Mouse (Mus musculus) MEL (cell line): ENCODE results near the gene Pigp. TPM values are rescaled to one million over a fixed set of nuclear protein-coding genes. Genes with fewer than 3 reads are reported as not detected.

Experiments used
- DNase-seq: peaks from one replicate; pipeline ENCODE4 v3.0.0; 2011; ENCODE audit warnings: low read depth, low spot score
- H3K27ac ChIP-seq: 2 replicates; pipeline ENCODE4 v1.5.1; 2012; ENCODE audit warnings: low read depth, mild to moderate bottlenecking, control low read depth, low read length, moderate library complexity; ENCODE audit not compliant: control insufficient read depth
- H3K27me3 ChIP-seq, 2 experiments: fragments of 150-350 bp in 1 of 2; sonication (generic) in 1 of 2; 2 replicates each; pipeline ENCODE4 v1.6.1; 2012; ENCODE audit warnings: low read length in 2 of 2, mild to moderate bottlenecking in 2 of 2, improper control_type of control experiment in 1 of 2, moderate library complexity in 1 of 2; ENCODE audit not compliant: insufficient read depth in 2 of 2, control insufficient read depth in 1 of 2
- H3K36me3 ChIP-seq, 2 experiments: 2 replicates each; pipeline ENCODE4 v1.6.1; 2012 to 2014; ENCODE audit warnings: low read length in 2 of 2, improper control_type of control experiment in 1 of 2, inconsistent platforms in 1 of 2, mild to moderate bottlenecking in 1 of 2; ENCODE audit not compliant: insufficient read depth in 2 of 2, control insufficient read depth in 1 of 2
- H3K4me1 ChIP-seq, 2 experiments: fragments of 150-350 bp in 1 of 2; sonication (generic) in 1 of 2; 2 replicates each; pipeline ENCODE4 v1.6.1; 2012; ENCODE audit warnings: low read length in 2 of 2, improper control_type of control experiment in 1 of 2, mild to moderate bottlenecking in 1 of 2; ENCODE audit not compliant: insufficient read depth in 2 of 2, control insufficient read depth in 1 of 2
- H3K4me3 ChIP-seq, 2 experiments: fragments of 150-350 bp in 1 of 2; sonication (generic) in 1 of 2; 2 replicates each; pipeline ENCODE4 v1.5.1; 2012; ENCODE audit warnings: low read depth in 2 of 2, low read length in 2 of 2, mild to moderate bottlenecking in 2 of 2, moderate library complexity in 2 of 2, control low read depth in 1 of 2, improper control_type of control experiment in 1 of 2; ENCODE audit not compliant: control insufficient read depth in 1 of 2, insufficient read depth in 1 of 2
- H3K79me2 ChIP-seq: 2 replicates; pipeline ENCODE4 v1.6.1; 2012; ENCODE audit warnings: mild to moderate bottlenecking, low read length, moderate library complexity; ENCODE audit not compliant: control insufficient read depth, poor library complexity, insufficient read depth
- H3K9ac ChIP-seq: 2 replicates; pipeline ENCODE4 v1.6.1; 2012; ENCODE audit warnings: low read depth, mild to moderate bottlenecking, control low read depth, low read length, moderate library complexity; ENCODE audit not compliant: control insufficient read depth, poor library complexity, severe bottlenecking
- H3K9me3 ChIP-seq: fragments of 150-350 bp; sonication (generic); replicated peaks from 2 replicates; pipeline ENCODE4 v1.6.1; 2012; ENCODE audit warnings: mild to moderate bottlenecking, low read length, improper control_type of control experiment, moderate library complexity; ENCODE audit not compliant: insufficient read depth
- CHD2 ChIP-seq: IDR thresholded peaks from 2 replicates; pipeline ENCODE4 v1.6.1; 2011; ENCODE audit warnings: low read length, improper control_type of control experiment
- CTCF ChIP-seq, 3 experiments: IDR thresholded peaks in 2 of 3; conservative IDR thresholded peaks in 1 of 3; 2 replicates each; pipeline ENCODE4 v1.5.1; 2011 to 2012; ENCODE audit warnings: low read length in 3 of 3, low read depth in 2 of 3, mild to moderate bottlenecking in 2 of 3, improper control_type of control experiment in 1 of 3, inconsistent platforms in 1 of 3, mixed read lengths in 1 of 3, moderate library complexity in 1 of 3; ENCODE audit not compliant: control insufficient read depth in 1 of 3, insufficient read depth in 1 of 3, poor library complexity in 1 of 3, severe bottlenecking in 1 of 3
- E2F4 ChIP-seq: IDR thresholded peaks from 2 replicates; pipeline ENCODE4 v1.6.1; 2011; ENCODE audit warnings: low read depth, low read length, improper control_type of control experiment, borderline replicate concordance
- EP300 ChIP-seq, 2 experiments: IDR thresholded peaks; 2 replicates each; pipeline ENCODE4 v1.6.1; 2011; ENCODE audit warnings: improper control_type of control experiment in 2 of 2, low read length in 2 of 2, low read depth in 1 of 2, mild to moderate bottlenecking in 1 of 2
- GATA1 ChIP-seq: IDR thresholded peaks from 2 replicates; pipeline ENCODE4 v1.6.1; 2011; ENCODE audit warnings: low read depth, low read length, improper control_type of control experiment
- JUND ChIP-seq: IDR thresholded peaks from 2 replicates; pipeline ENCODE4 v1.6.1; 2011; ENCODE audit warnings: low read depth, mild to moderate bottlenecking, improper control_type of control experiment, low read length
- MAFK ChIP-seq: IDR thresholded peaks from 2 replicates; pipeline ENCODE4 v1.6.1; 2011; ENCODE audit warnings: low read depth, mild to moderate bottlenecking, low read length, improper control_type of control experiment, borderline replicate concordance
- MYB ChIP-seq: IDR thresholded peaks from 2 replicates; pipeline ENCODE4 v1.6.1; 2011; ENCODE audit warnings: mild to moderate bottlenecking, low read depth, low read length, improper control_type of control experiment
- NRF1 ChIP-seq: IDR thresholded peaks from 2 replicates; pipeline ENCODE4 v1.6.1; 2014; ENCODE audit warnings: low read depth, mild to moderate bottlenecking, inconsistent platforms, low read length, improper control_type of control experiment, moderate library complexity; ENCODE audit not compliant: poor library complexity, insufficient read depth, severe bottlenecking
- POLR2A ChIP-seq, 2 experiments: IDR thresholded peaks; 2 replicates each; pipeline ENCODE4 v1.6.1; 2011 to 2012; ENCODE audit warnings: low read length in 2 of 2, mild to moderate bottlenecking in 2 of 2, control low read depth in 1 of 2, improper control_type of control experiment in 1 of 2, low read depth in 1 of 2, moderate library complexity in 1 of 2; ENCODE audit not compliant: control insufficient read depth in 1 of 2, insufficient read depth in 1 of 2, poor library complexity in 1 of 2
- POLR2AphosphoS2 ChIP-seq: IDR thresholded peaks from 2 replicates; pipeline ENCODE4 v1.6.1; 2011; ENCODE audit warnings: low read length, improper control_type of control experiment
- RAD21 ChIP-seq: IDR thresholded peaks from 2 replicates; pipeline ENCODE4 v1.6.1; 2011; ENCODE audit warnings: mild to moderate bottlenecking, low read depth, low read length, improper control_type of control experiment
- RCOR1 ChIP-seq: IDR thresholded peaks from 2 replicates; pipeline ENCODE4 v1.6.1; 2012; ENCODE audit warnings: low read depth, mild to moderate bottlenecking, inconsistent platforms, low read length, improper control_type of control experiment
- SIN3A ChIP-seq: IDR thresholded peaks from 2 replicates; pipeline ENCODE4 v1.6.1; 2012; ENCODE audit warnings: low read length, improper control_type of control experiment, inconsistent platforms
- SMC3 ChIP-seq: IDR thresholded peaks from 2 replicates; pipeline ENCODE4 v1.6.1; 2011; ENCODE audit warnings: low read depth, low read length, improper control_type of control experiment
- TAL1 ChIP-seq: IDR thresholded peaks from 2 replicates; pipeline ENCODE4 v1.6.1; 2012; ENCODE audit warnings: mild to moderate bottlenecking, inconsistent platforms, low read length, moderate library complexity, mixed read lengths
- TBP ChIP-seq: IDR thresholded peaks from 2 replicates; pipeline ENCODE4 v1.8.0; 2011; ENCODE audit warnings: low read depth, low read length, improper control_type of control experiment
- UBTF ChIP-seq: IDR thresholded peaks from 2 replicates; pipeline ENCODE4 v1.6.1; 2012; ENCODE audit warnings: low read depth, mild to moderate bottlenecking, inconsistent platforms, low read length, improper control_type of control experiment, moderate library complexity, borderline replicate concordance; ENCODE audit not compliant: insufficient read depth
- USF2 ChIP-seq, 2 experiments: IDR thresholded peaks; 2 replicates each; pipeline ENCODE4 v1.6.1; 2011 to 2012; ENCODE audit warnings: improper control_type of control experiment in 2 of 2, low read length in 2 of 2, borderline replicate concordance in 1 of 2, inconsistent platforms in 1 of 2, low read depth in 1 of 2, mild to moderate bottlenecking in 1 of 2; ENCODE audit not compliant: insufficient read depth in 1 of 2
- ZKSCAN1 ChIP-seq: IDR thresholded peaks from 2 replicates; pipeline ENCODE4 v1.6.1; 2012; ENCODE audit warnings: low read depth, mild to moderate bottlenecking, inconsistent platforms, low read length, improper control_type of control experiment, moderate library complexity
- ZNF384 ChIP-seq: IDR thresholded peaks from 2 replicates; pipeline ENCODE4 v1.6.1; 2012; ENCODE audit warnings: low read depth, mild to moderate bottlenecking, inconsistent platforms, low read length, improper control_type of control experiment
- polyA plus RNA-seq, 2 experiments: library from polyadenylated mRNA; stranded (reverse) in 1 of 2; unstranded in 1 of 2; fragments of >175 nt in 1 of 2; fragments of >200 nt in 1 of 2; gene quantifications; 2 replicates each; pipeline versions ENCODE4 v1.2.1 to v1.2.4; 2012; ENCODE audit warnings: low replicate concordance in 2 of 2, low read depth in 1 of 2; ENCODE audit not compliant: insufficient read length in 2 of 2, insufficient read depth in 1 of 2, missing spikeins in 1 of 2
- total RNA-seq: library from RNA; depleted of rRNA; stranded (reverse); fragments of 300-350 nt; gene quantifications from 2 replicates; pipeline ENCODE4 v1.2.3, GENCODE M21; 2012

The Pigp gene
- total and polyA plus RNA-seq, 3 experiments = 27.1 to 47.3 TPM; not detected in 1

DNA sequence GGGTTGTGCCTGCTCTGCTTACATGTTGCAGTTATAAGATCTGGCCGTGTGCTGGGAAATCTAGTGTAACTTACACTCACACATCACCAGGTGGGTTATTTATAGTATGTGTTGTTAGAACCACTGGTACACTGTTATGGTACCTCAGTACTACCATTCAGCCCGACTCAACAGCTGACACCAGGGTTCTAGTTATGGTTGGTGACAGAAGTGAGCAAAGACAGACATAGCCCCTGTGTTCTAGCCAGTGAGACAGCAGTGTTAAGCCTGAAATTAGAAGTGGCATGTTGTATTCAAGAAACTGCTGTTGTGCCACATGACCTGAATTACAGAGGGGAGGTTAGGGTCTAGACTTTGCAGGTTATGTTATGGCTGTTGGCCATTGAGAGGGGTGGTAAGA, 27.5 kb upstream of the Pigp start:
- TF ChIP-seq SIN3A (no peak), SMC3 (no peak), GATA1 (no peak), MYB (no peak), POLR2AphosphoS2 (0 out of 2 replicates have a peak, but pooled peaks have one; percentile 24)
- H3K4me3 ChIP-seq = no peak overlapping the region
- DNase-seq = no peak
- H3K36me3 ChIP-seq = peaks cover 0 to 14% of the 10 kb centered on the region in 2 experiments; a peak in 2 of 4 replicates
- no peaks in the 10 kb centered on the region; a peak in 1 of 4 replicates for H3K4me1 ChIP-seq
- H3K79me2 ChIP-seq = peaks cover 3% of the 10 kb centered on the region; the same call in 1 of the 2 replicates
- no peaks in the 10 kb centered on the region for H3K9me3 ChIP-seq
- H3K9ac ChIP-seq = no peak overlapping the region
- H3K27me3 ChIP-seq = no peaks in the 10 kb centered on the region
- H3K27ac ChIP-seq = no peak overlapping the region

DNA sequence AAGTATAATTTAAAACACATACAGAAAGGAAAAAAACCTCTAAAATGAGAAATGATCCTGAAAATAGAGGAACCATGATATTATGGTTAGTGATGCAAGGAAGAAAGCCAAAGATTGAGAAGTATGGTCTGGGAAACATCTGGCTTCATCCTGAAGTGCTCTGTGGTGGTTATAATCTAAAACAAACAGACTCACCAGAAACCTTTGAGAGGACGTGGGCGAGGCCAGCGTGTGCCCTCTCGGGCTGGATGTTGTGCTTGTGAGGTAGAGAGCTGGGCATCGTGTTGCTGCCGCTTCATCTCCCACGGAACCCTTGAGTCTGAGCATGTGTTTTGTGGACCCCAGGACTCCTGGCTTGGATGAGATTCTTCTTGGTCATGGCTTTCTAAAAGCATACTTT, 25.0 kb upstream of the Pigp start:
- Histone ChIP-seq H3K79me2 (no peaks in the 10 kb centered on the region; the same call in 1 of the 2 replicates), H3K27ac (no peak overlapping the region), H3K9me3 (no peaks in the 10 kb centered on the region), H3K36me3 (peaks cover 0 to 19% of the 10 kb centered on the region in 2 experiments; a peak in 2 of 4 replicates), H3K4me1 (no peaks in the 10 kb centered on the region; a peak in 1 of 4 replicates), H3K27me3 (no peaks in the 10 kb centered on the region), H3K4me3 (no peak overlapping the region), H3K9ac (no peak overlapping the region)
- no peak for TF ChIP-seq MAFK
- TF ChIP-seq TAL1 = peak; percentile 41
- no peak for DNase-seq

DNA sequence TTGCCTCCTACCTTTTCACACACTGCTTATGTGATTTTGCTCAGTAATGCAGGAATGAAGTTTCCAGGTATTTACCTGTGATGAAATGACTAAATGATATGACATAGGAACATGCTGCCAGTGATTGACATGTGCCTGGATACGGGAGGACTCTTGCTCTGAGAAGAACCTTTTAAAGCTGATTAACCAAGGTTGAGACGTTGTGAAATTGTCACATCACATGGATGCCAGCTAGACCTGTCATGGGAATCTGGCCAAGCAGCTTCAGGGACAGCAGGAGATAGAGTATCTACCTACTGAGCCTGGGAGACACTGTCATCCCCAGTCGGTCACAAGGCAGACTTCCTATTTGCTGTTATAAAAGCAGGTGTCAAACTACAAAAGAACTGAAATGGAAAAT, 23.4 kb upstream of the Pigp start:
- Histone ChIP-seq H3K27ac (no peak overlapping the region), H3K4me1 (no peaks in the 10 kb centered on the region), H3K9ac (no peak overlapping the region), H3K79me2 (no peaks in the 10 kb centered on the region; the same call in 1 of the 2 replicates), H3K27me3 (no peaks in the 10 kb centered on the region), H3K9me3 (no peaks in the 10 kb centered on the region), H3K36me3 (peaks cover 0 to 22% of the 10 kb centered on the region in 2 experiments; a peak in 2 of 4 replicates), H3K4me3 (no peak overlapping the region)
- no peak for DNase-seq
- TF ChIP-seq SMC3 (no peak), UBTF (no peak), CTCF (IDR thresholded peaks at IDR 0.05 in 2 of 3, conservative IDR thresholded peaks at IDR 0.05 in 1 of 3; ENCODE audit: control insufficient read depth in 1 of 3, insufficient read depth in 1 of 3, low read depth in 2 of 3, low read length in 3 of 3, poor library complexity in 1 of 3, severe bottlenecking in 1 of 3) (no peak), RCOR1 (no peak), ZKSCAN1 (no peak), NRF1 (no peak), SIN3A (no peak), JUND (no peak), ZNF384 (no peak), E2F4 (no peak), POLR2AphosphoS2 (no peak), TBP (no peak), USF2 (IDR thresholded peaks at IDR 0.05; ENCODE audit: borderline replicate concordance in 1 of 2, insufficient read depth in 1 of 2, low read depth in 1 of 2, low read length in 2 of 2) (no peak), RAD21 (no peak), POLR2A (IDR thresholded peaks at IDR 0.05; ENCODE audit: control insufficient read depth in 1 of 2, insufficient read depth in 1 of 2, low read depth in 1 of 2, low read length in 2 of 2, poor library complexity in 1 of 2) (no peak), EP300 (IDR thresholded peaks at IDR 0.05; ENCODE audit: low read depth in 1 of 2, low read length in 2 of 2) (no peak), CHD2 (no peak)
